ENCODE assay signal across 12 mouse cellular contexts in genomic region chr4:55100851-55101250, GRCm38 (mm10).
DNase-seq lines count a peak whose midpoint lies in the region; ATAC-seq and TF ChIP-seq lines count a peak whose summit lies in the region.
"Had no signal": no experiment of that assay in that cellular context is flagged by ENCODE, and none has a peak within 500 bp of the region (broad histone marks: within the 10 kb centered on the region; RNA-seq: fewer than 3 reads in every experiment).

No protein-coding gene starts in this region.

- ATAC-seq in kidney, embryonic 14.5 days (ENCODE audit: low FRiP score, low TSS enrichment), result no peak
- ATAC-seq in erythroblast, adult 5-6 weeks (replicated peaks; ENCODE audit: low FRiP score, poor library complexity, severe bottlenecking), result no peak
- no peak for ATAC-seq in cerebellum, adult (ENCODE audit: insufficient number of reproducible peaks, low FRiP score, low TSS enrichment)

- no peak for TF ChIP-seq EP300 in ES-Bruce4 (IDR thresholded peaks at IDR 0.05; ENCODE audit: insufficient read depth, low read depth, low read length)

- H3K36me3 ChIP-seq in kidney, embryonic 14.5 days (ENCODE audit: control insufficient read depth, insufficient read depth, low read length), result no peaks in the 10 kb centered on the region
- no peaks in the 10 kb centered on the region for H3K36me3 ChIP-seq in ES-Bruce4 (ENCODE audit: control insufficient read depth, insufficient read depth, low read length, poor library complexity, severe bottlenecking)
- H3K36me3 ChIP-seq: embryonic facial prominence, embryonic 15.5 days; hindbrain, embryonic 13.5 days had no signal

- no peaks in the 10 kb centered on the region for H3K9me3 ChIP-seq in kidney, embryonic 14.5 days (ENCODE audit: control insufficient read depth, low read length)
- no peaks in the 10 kb centered on the region for H3K9me3 ChIP-seq in ES-Bruce4 (replicated peaks; ENCODE audit: control insufficient read depth, insufficient read depth, low read length, poor library complexity, severe bottlenecking)
- H3K9me3 ChIP-seq: embryonic facial prominence, embryonic 15.5 days; hindbrain, embryonic 13.5 days had no signal

- peak; percentile 52 for TF ChIP-seq CTCF in ES-Bruce4 (IDR thresholded peaks at IDR 0.05; ENCODE audit: low read depth, low read length)
- 0 out of 2 replicates have a peak, but pooled peaks have one; percentile 8 for TF ChIP-seq CTCF in embryonic fibroblast, embryonic 13.5 days (IDR thresholded peaks at IDR 0.05; ENCODE audit: borderline replicate concordance, insufficient read depth, low read length)

- WGBS in kidney, embryonic 14.5 days, result 49% methylated on average over 2 of the region's 2 CpGs

- H3K4me1 ChIP-seq in kidney, embryonic 14.5 days (ENCODE audit: control insufficient read depth, insufficient read depth, low read length), result no peaks in the 10 kb centered on the region
- peaks cover 2% of the 10 kb centered on the region for H3K4me1 ChIP-seq in ES-Bruce4 (ENCODE audit: control insufficient read depth, insufficient read depth, low read length)
- H3K4me1 ChIP-seq in embryonic fibroblast, embryonic 13.5 days (ENCODE audit: control insufficient read depth, insufficient read depth, low read length), result peaks cover 8% of the 10 kb centered on the region

- peak; percentile 11 for DNase-seq in embryo, embryonic 10 days (ENCODE audit: low spot score)
- no peak for DNase-seq in embryo, embryonic 9.5 days (ENCODE audit: extremely low spot score)
- peak; percentile 12 for DNase-seq in kidney, adult 18-20 months
- DNase-seq: B cell, adult 2 months; gastrocnemius, postnatal 10 days had no signal

- H3K4me2 ChIP-seq in kidney, embryonic 14.5 days (replicated peaks; ENCODE audit: low read depth, low read length), result no peak overlapping the region
- H3K4me2 ChIP-seq: embryonic facial prominence, embryonic 15.5 days; hindbrain, embryonic 13.5 days had no signal

- no peak overlapping the region for H3K27ac ChIP-seq in kidney, embryonic 14.5 days (ENCODE audit: low read depth, low read length)
- H3K27ac ChIP-seq in ES-Bruce4 (ENCODE audit: insufficient read depth, low read length), result no peak overlapping the region
- H3K27ac ChIP-seq in embryonic fibroblast, embryonic 13.5 days (ENCODE audit: insufficient read depth, low read length), result no peak overlapping the region
- H3K27ac ChIP-seq: embryonic facial prominence, embryonic 15.5 days; hindbrain, embryonic 13.5 days had no signal

- no peak overlapping the region for H3K4me3 ChIP-seq in kidney, embryonic 14.5 days (ENCODE audit: low read length)
- H3K4me3 ChIP-seq in ES-Bruce4 (ENCODE audit: low read depth, low read length), result no peak overlapping the region
- no peak overlapping the region for H3K4me3 ChIP-seq in embryonic fibroblast, embryonic 13.5 days (ENCODE audit: insufficient read depth, low read length)
- H3K4me3 ChIP-seq: embryonic facial prominence, embryonic 15.5 days; hindbrain, embryonic 13.5 days had no signal

- no peaks in the 10 kb centered on the region for H3K27me3 ChIP-seq in kidney, embryonic 14.5 days (ENCODE audit: control insufficient read depth, insufficient read depth, low read length)
- H3K27me3 ChIP-seq in ES-Bruce4 (ENCODE audit: control insufficient read depth, insufficient read depth, low read length, poor library complexity, severe bottlenecking), result no peaks in the 10 kb centered on the region
- H3K27me3 ChIP-seq: embryonic facial prominence, embryonic 15.5 days; hindbrain, embryonic 13.5 days had no signal

- no peak overlapping the region for H3K9ac ChIP-seq in kidney, embryonic 14.5 days (ENCODE audit: low read depth, low read length)
- H3K9ac ChIP-seq in ES-Bruce4 (ENCODE audit: low read depth, poor library complexity, severe bottlenecking), result no peak overlapping the region
- H3K9ac ChIP-seq: embryonic facial prominence, embryonic 15.5 days; hindbrain, embryonic 13.5 days had no signal

- TF ChIP-seq POLR2A in ES-Bruce4 (IDR thresholded peaks at IDR 0.05; ENCODE audit: insufficient read depth, low read length), result no peak
- TF ChIP-seq POLR2A in embryonic fibroblast, embryonic 13.5 days (IDR thresholded peaks at IDR 0.05; ENCODE audit: low read depth, low read length), result no peak
